Mouse (Mus musculus) myocyte (in vitro differentiated cells): Measurements from ENCODE around the gene Gys1. TPM values are rescaled to one million over a fixed set of nuclear protein-coding genes. Genes with fewer than 3 reads are reported as not detected.

ENCODE experiments used
- H3K27me3 ChIP-seq: one replicate; pipeline ENCODE4 v1.6.1; 2011; ENCODE audit not compliant: control insufficient read depth, insufficient read depth, insufficient read length
- H3K36me3 ChIP-seq: one replicate; pipeline ENCODE4 v1.6.1; 2011; ENCODE audit not compliant: control insufficient read depth, insufficient read depth
- H3K4me2 ChIP-seq: one replicate; pipeline ENCODE4 v1.6.1; 2011; ENCODE audit warnings: low read depth, control low read depth
- H3K4me3 ChIP-seq: one replicate; pipeline ENCODE4 v1.5.1; 2011; ENCODE audit warnings: mild to moderate bottlenecking, control low read depth, moderate library complexity
- H3K79me2 ChIP-seq: one replicate; pipeline ENCODE4 v1.6.1; 2011; ENCODE audit not compliant: control insufficient read depth, insufficient read depth
- H3ac ChIP-seq: one replicate; pipeline ENCODE4 v1.6.1; 2011; ENCODE audit not compliant: control insufficient read depth, insufficient read length
- CEBPB ChIP-seq: IDR thresholded peaks from 2 replicates; pipeline ENCODE4 v1.6.1; 2011; ENCODE audit warnings: mild to moderate bottlenecking, moderate library complexity; ENCODE audit not compliant: poor library complexity, insufficient read depth, severe bottlenecking
- E2F4 ChIP-seq: IDR thresholded peaks from one replicate; pipeline ENCODE4 v1.6.1; 2011; ENCODE audit warnings: mild to moderate bottlenecking, control low read depth, moderate library complexity; ENCODE audit not compliant: insufficient read depth
- MAX ChIP-seq: IDR thresholded peaks from one replicate; pipeline ENCODE4 v1.6.1; 2011; ENCODE audit warnings: low read depth, mild to moderate bottlenecking, control low read depth
- MYOD1 ChIP-seq, 3 experiments: IDR thresholded peaks; one replicate each; pipeline ENCODE4 v1.6.1; 2011; ENCODE audit warnings: control low read depth in 2 of 3, low read depth in 2 of 3, mild to moderate bottlenecking in 2 of 3, moderate library complexity in 1 of 3; ENCODE audit not compliant: insufficient read length in 2 of 3, control insufficient read depth in 1 of 3
- MYOG ChIP-seq, 3 experiments: IDR thresholded peaks; one replicate each; pipeline ENCODE4 v1.6.1; 2011; ENCODE audit warnings: control low read depth in 2 of 3, low read depth in 2 of 3, mild to moderate bottlenecking in 2 of 3; ENCODE audit not compliant: insufficient read length in 2 of 3, control insufficient read depth in 1 of 3, insufficient read depth in 1 of 3
- POLR2A ChIP-seq: IDR thresholded peaks from one replicate; pipeline ENCODE4 v1.6.1; 2011; ENCODE audit warnings: low read depth, mild to moderate bottlenecking, control low read depth, moderate library complexity; ENCODE audit not compliant: insufficient read length
- POLR2AphosphoS2 ChIP-seq: IDR thresholded peaks from one replicate; pipeline ENCODE4 v1.6.1; 2011; ENCODE audit warnings: low read depth, control low read depth; ENCODE audit not compliant: insufficient read length
- REST ChIP-seq: IDR thresholded peaks from one replicate; pipeline ENCODE4 v1.6.1; 2011; ENCODE audit warnings: mild to moderate bottlenecking, control low read depth, moderate library complexity; ENCODE audit not compliant: insufficient read depth, insufficient read length
- SRF ChIP-seq: IDR thresholded peaks from one replicate; pipeline ENCODE4 v1.6.1; 2011; ENCODE audit warnings: low read depth; ENCODE audit not compliant: control insufficient read depth, insufficient read length
- TCF12 ChIP-seq: IDR thresholded peaks from one replicate; pipeline ENCODE4 v1.6.1; 2011; ENCODE audit warnings: mild to moderate bottlenecking, control low read depth; ENCODE audit not compliant: poor library complexity, insufficient read depth, severe bottlenecking
- TCF3 ChIP-seq: IDR thresholded peaks from one replicate; pipeline ENCODE4 v1.6.1; 2011; ENCODE audit warnings: low read depth, control low read depth; ENCODE audit not compliant: insufficient read length
- USF1 ChIP-seq: IDR thresholded peaks from one replicate; pipeline ENCODE4 v1.6.1; 2011; ENCODE audit warnings: low read depth, mild to moderate bottlenecking, control low read depth, moderate library complexity
- polyA plus RNA-seq: library from polyadenylated mRNA; unstranded; fragments of >200 nt; fragmentation: generic; extraction: Trizol; gene quantifications from one replicate; pipeline ENCODE4 v1.2.1, GENCODE M21; 2012; ENCODE audit warnings: missing spikeins

The Gys1 gene
- polyA plus RNA-seq, 1 experiment: 125 TPM

GRCm38 (mm10) chr7:45408351-45408750, 26.3 kb upstream of the Gys1 start:
- no peaks in the 10 kb centered on the region for H3K36me3 ChIP-seq
- peaks cover 26% of the 10 kb centered on the region for H3K27me3 ChIP-seq
- TF ChIP-seq REST (no peak), TCF3 (no peak)
- no peak overlapping the region for H3K4me3 ChIP-seq
- no peak overlapping the region for H3ac ChIP-seq
- H3K79me2 ChIP-seq: no peaks in the 10 kb centered on the region
- H3K4me2 ChIP-seq: no peak overlapping the region

- Histone ChIP-seq H3K36me3 (no peaks in the 10 kb centered on the region), H3ac (no peak overlapping the region), H3K4me2 (no peak overlapping the region), H3K27me3 (peaks cover 26% of the 10 kb centered on the region), H3K4me3 (no peak overlapping the region), H3K79me2 (no peaks in the 10 kb centered on the region)
- TF ChIP-seq MAX (no peak), USF1 (no peak), MYOG (IDR thresholded peaks at IDR 0.05; ENCODE audit: control insufficient read depth in 1 of 3, insufficient read depth in 1 of 3, insufficient read length in 2 of 3, low read depth in 2 of 3) (no peak), POLR2A (no peak), CEBPB (no peak), E2F4 (no peak), TCF12 (no peak), SRF (no peak), REST (no peak), MYOD1 (IDR thresholded peaks at IDR 0.05; ENCODE audit: control insufficient read depth in 1 of 3, insufficient read length in 2 of 3, low read depth in 2 of 3) (no peak), POLR2AphosphoS2 (no peak), TCF3 (no peak)
These were observed 25.7 kb upstream of the Gys1 start for GRCm38 (mm10) chr7:45408949-45409348.

GRCm38 (mm10) chr7:45409497-45410163, 25.0 kb upstream of the Gys1 start:
- TF ChIP-seq MYOG (IDR thresholded peaks at IDR 0.05; ENCODE audit: control insufficient read depth in 1 of 3, insufficient read depth in 1 of 3, insufficient read length in 2 of 3, low read depth in 2 of 3) (no peak), CEBPB (peak; percentile 77)
- Histone ChIP-seq H3K4me3 (no peak overlapping the region), H3ac (no peak overlapping the region), H3K27me3 (peaks cover 26% of the 10 kb centered on the region), H3K4me2 (no peak overlapping the region), H3K79me2 (no peaks in the 10 kb centered on the region), H3K36me3 (no peaks in the 10 kb centered on the region)

GRCm38 (mm10) chr7:45412421-45412820, 22.2 kb upstream of the Gys1 start:
- Histone ChIP-seq H3K4me3 (no peak overlapping the region), H3ac (no peak overlapping the region), H3K27me3 (peaks cover 25% of the 10 kb centered on the region), H3K36me3 (no peaks in the 10 kb centered on the region), H3K4me2 (no peak overlapping the region), H3K79me2 (no peaks in the 10 kb centered on the region)
- no peak for TF ChIP-seq TCF3
- no peak for TF ChIP-seq REST
- no peak for TF ChIP-seq MAX
- TF ChIP-seq MYOG (IDR thresholded peaks at IDR 0.05; ENCODE audit: control insufficient read depth in 1 of 3, insufficient read depth in 1 of 3, insufficient read length in 2 of 3, low read depth in 2 of 3): no peak
- no peak for TF ChIP-seq SRF
- TF ChIP-seq USF1: no peak
- no peak for TF ChIP-seq CEBPB
- no peak for TF ChIP-seq POLR2A
- no peak for TF ChIP-seq POLR2AphosphoS2
- no peak for TF ChIP-seq TCF12
- TF ChIP-seq MYOD1 (IDR thresholded peaks at IDR 0.05; ENCODE audit: control insufficient read depth in 1 of 3, insufficient read length in 2 of 3, low read depth in 2 of 3): no peak

GRCm38 (mm10) chr7:45413113-45413863, 21.4 kb upstream of the Gys1 start, which contains the start of gene Ntf5:
Gene Ntf5, plus strand, starts transcription at chr7:45413695.
- Histone ChIP-seq H3K4me3 (peak within 1 kb of the TSS; percentile 3), H3K4me2 (peak within 1 kb of the TSS; percentile 96), H3K27me3 (peaks cover 25% of the 10 kb centered on the region), H3K36me3 (no peaks in the 10 kb centered on the region), H3K79me2 (no peaks in the 10 kb centered on the region), H3ac (peak within 1 kb of the TSS; percentile 15)
- TF ChIP-seq CEBPB (no peak), MYOG (IDR thresholded peaks at IDR 0.05; ENCODE audit: control insufficient read depth in 1 of 3, insufficient read depth in 1 of 3, insufficient read length in 2 of 3, low read depth in 2 of 3) (no peak), TCF12 (no peak), E2F4 (no peak), USF1 (no peak), MYOD1 (IDR thresholded peaks at IDR 0.05; ENCODE audit: control insufficient read depth in 1 of 3, insufficient read length in 2 of 3, low read depth in 2 of 3) (no peak), REST (no peak)
